Mouse (Mus musculus): ENCODE measurements at regions not wholly inside any gene's neighbourhood (a gene's known extent, or its start where the extent isn't known, plus 50 kb on each side); places are given as distances from the start of the nearest gene placed in this dataset.

GRCm38 (mm10) chr4:142773651-142774151 is 439.1 kb downstream of the Prdm2 start:
- no peak for ATAC-seq (ENCODE audit: insufficient read depth)

GRCm38 (mm10) chr4:142772751-142773455 is 439.9 kb downstream of the Prdm2 start:
- Histone ChIP-seq H3K4me2 (no peak overlapping the region), H3K27me3 (no peaks in the 10 kb centered on the region), H3K9me3 (replicated peaks) (no peaks in the 10 kb centered on the region), H3K4me1 (replicated peaks) (no peaks in the 10 kb centered on the region), H3K27ac (replicated peaks) (no peak overlapping the region), H3K9ac (no peak overlapping the region), H3K36me3 (replicated peaks) (no peaks in the 10 kb centered on the region), H3K4me3 (replicated peaks) (no peak overlapping the region)
- ATAC-seq (ENCODE audit: insufficient read depth) = no peak
- 10% methylated on average over 16 of the region's 16 CpGs for WGBS (ENCODE audit: insufficient replicate concordance)

More at GRCm38 (mm10) chr4:142773651-142774151, 439.1 kb downstream of the Prdm2 start:
- Histone ChIP-seq H3K4me1 (replicated peaks) (no peaks in the 10 kb centered on the region), H3K27me3 (no peaks in the 10 kb centered on the region), H3K9ac (no peak overlapping the region), H3K4me2 (no peak overlapping the region), H3K27ac (replicated peaks) (no peak overlapping the region), H3K9me3 (replicated peaks) (no peaks in the 10 kb centered on the region), H3K4me3 (replicated peaks) (no peak overlapping the region), H3K36me3 (replicated peaks) (no peaks in the 10 kb centered on the region)
- 60% methylated on average over 10 of the region's 10 CpGs for WGBS (ENCODE audit: insufficient replicate concordance)

GRCm38 (mm10) chr4:142771520-142772150 is 441.2 kb downstream of the Prdm2 start:
- no peak for ATAC-seq (ENCODE audit: insufficient read depth)
- Histone ChIP-seq H3K9me3 (replicated peaks) (no peaks in the 10 kb centered on the region), H3K27me3 (no peaks in the 10 kb centered on the region), H3K4me2 (no peak overlapping the region), H3K4me3 (replicated peaks) (no peak overlapping the region), H3K4me1 (replicated peaks) (no peaks in the 10 kb centered on the region), H3K9ac (no peak overlapping the region), H3K27ac (replicated peaks) (no peak overlapping the region), H3K36me3 (replicated peaks) (no peaks in the 10 kb centered on the region)
- 20% methylated on average over 6 of the region's 6 CpGs for WGBS (ENCODE audit: insufficient replicate concordance)

- H3K27me3 ChIP-seq = no peaks in the 10 kb centered on the region
- no peak for ATAC-seq (ENCODE audit: insufficient read depth)
Measured at GRCm38 (mm10) chr4:142770177-142770576, 442.6 kb downstream of the Prdm2 start.

GRCm38 (mm10) chr4:142767665-142768064 is 445.1 kb downstream of the Prdm2 start:
- 55% methylated on average over 4 of the region's 4 CpGs for WGBS (ENCODE audit: insufficient replicate concordance)
- Histone ChIP-seq H3K4me2 (no peak overlapping the region), H3K4me3 (replicated peaks) (no peak overlapping the region), H3K9ac (no peak overlapping the region), H3K27ac (replicated peaks) (no peak overlapping the region), H3K9me3 (replicated peaks) (no peaks in the 10 kb centered on the region), H3K27me3 (no peaks in the 10 kb centered on the region), H3K36me3 (replicated peaks) (no peaks in the 10 kb centered on the region), H3K4me1 (replicated peaks) (no peaks in the 10 kb centered on the region)
- ATAC-seq (ENCODE audit: insufficient read depth) = no peak

More at GRCm38 (mm10) chr4:142770177-142770576, 442.6 kb downstream of the Prdm2 start:
- Histone ChIP-seq H3K4me2 (no peak overlapping the region), H3K9me3 (replicated peaks) (no peaks in the 10 kb centered on the region), H3K4me1 (replicated peaks) (no peaks in the 10 kb centered on the region), H3K36me3 (replicated peaks) (no peaks in the 10 kb centered on the region), H3K4me3 (replicated peaks) (no peak overlapping the region), H3K27ac (replicated peaks) (no peak overlapping the region), H3K9ac (no peak overlapping the region)
- 33% methylated on average over 8 of the region's 8 CpGs for WGBS (ENCODE audit: insufficient replicate concordance)

- Histone ChIP-seq H3K4me1 (replicated peaks) (no peaks in the 10 kb centered on the region), H3K27ac (replicated peaks) (no peak overlapping the region), H3K27me3 (no peaks in the 10 kb centered on the region), H3K4me3 (replicated peaks) (no peak overlapping the region), H3K4me2 (no peak overlapping the region), H3K9me3 (replicated peaks) (no peaks in the 10 kb centered on the region), H3K36me3 (replicated peaks) (no peaks in the 10 kb centered on the region), H3K9ac (no peak overlapping the region)
- no peak for ATAC-seq (ENCODE audit: insufficient read depth)
- 48% methylated on average over 8 of the region's 8 CpGs for WGBS (ENCODE audit: insufficient replicate concordance)
Measured at GRCm38 (mm10) chr4:142761577-142761976, 451.2 kb downstream of the Prdm2 start.

GRCm38 (mm10) chr4:142758102-142758501 is 454.7 kb downstream of the Prdm2 start:
- Histone ChIP-seq H3K4me2 (no peak overlapping the region), H3K27ac (replicated peaks) (no peak overlapping the region), H3K4me1 (replicated peaks) (no peaks in the 10 kb centered on the region), H3K4me3 (replicated peaks) (no peak overlapping the region), H3K9me3 (replicated peaks) (no peaks in the 10 kb centered on the region), H3K27me3 (no peaks in the 10 kb centered on the region), H3K36me3 (replicated peaks) (no peaks in the 10 kb centered on the region), H3K9ac (no peak overlapping the region)
- no peak for ATAC-seq (ENCODE audit: insufficient read depth)
- WGBS (ENCODE audit: insufficient replicate concordance) = 60% methylated on average over 3 of the region's 3 CpGs

- no peaks in the 10 kb centered on the region for H3K36me3 ChIP-seq (replicated peaks)
- 37% methylated on average over 6 of the region's 6 CpGs for WGBS (ENCODE audit: insufficient replicate concordance)
- no peak overlapping the region for H3K9ac ChIP-seq
- ATAC-seq (ENCODE audit: insufficient read depth) = no peak
- no peaks in the 10 kb centered on the region for H3K9me3 ChIP-seq (replicated peaks)
- no peak overlapping the region for H3K4me2 ChIP-seq
- no peak overlapping the region for H3K27ac ChIP-seq (replicated peaks)
- H3K4me1 ChIP-seq (replicated peaks) = no peaks in the 10 kb centered on the region
- H3K4me3 ChIP-seq (replicated peaks) = no peak overlapping the region
- no peaks in the 10 kb centered on the region for H3K27me3 ChIP-seq
Measured at GRCm38 (mm10) chr4:142756332-142756731, 456.5 kb downstream of the Prdm2 start.

- ATAC-seq (ENCODE audit: insufficient read depth) = no peak
- no peak overlapping the region for H3K9ac ChIP-seq
- no peaks in the 10 kb centered on the region for H3K36me3 ChIP-seq (replicated peaks)
- no peak overlapping the region for H3K4me3 ChIP-seq (replicated peaks)
- no peaks in the 10 kb centered on the region; the same call in 1 of the 2 replicates for H3K9me3 ChIP-seq (replicated peaks)
- 50% methylated on average over 8 of the region's 8 CpGs for WGBS (ENCODE audit: insufficient replicate concordance)
- H3K27me3 ChIP-seq = no peaks in the 10 kb centered on the region
- H3K4me1 ChIP-seq (replicated peaks) = no peaks in the 10 kb centered on the region
- H3K4me2 ChIP-seq = no peak overlapping the region
- no peak overlapping the region for H3K27ac ChIP-seq (replicated peaks)
Measured at GRCm38 (mm10) chr4:142749918-142750317, 462.9 kb downstream of the Prdm2 start.

- WGBS (ENCODE audit: insufficient replicate concordance) = 62% methylated on average over 4 of the region's 4 CpGs
- no peaks in the 10 kb centered on the region for H3K36me3 ChIP-seq (replicated peaks)
- H3K9ac ChIP-seq = no peak overlapping the region
- H3K4me3 ChIP-seq (replicated peaks) = no peak overlapping the region
- no peak for ATAC-seq (ENCODE audit: insufficient read depth)
- H3K4me2 ChIP-seq = no peak overlapping the region
- H3K27ac ChIP-seq (replicated peaks) = no peak overlapping the region
- no peaks in the 10 kb centered on the region for H3K4me1 ChIP-seq (replicated peaks)
- H3K27me3 ChIP-seq = no peaks in the 10 kb centered on the region
- H3K9me3 ChIP-seq (replicated peaks) = no peaks in the 10 kb centered on the region
Measured at GRCm38 (mm10) chr4:142723554-142723907, 484.3 kb upstream of the Kazn start.

GRCm38 (mm10) chr4:142722845-142723553 is 483.8 kb upstream of the Kazn start:
- Histone ChIP-seq H3K4me3 (replicated peaks) (no peak overlapping the region), H3K27ac (replicated peaks) (no peak overlapping the region), H3K36me3 (replicated peaks) (no peaks in the 10 kb centered on the region), H3K4me2 (no peak overlapping the region), H3K4me1 (replicated peaks) (no peaks in the 10 kb centered on the region), H3K9me3 (replicated peaks) (no peaks in the 10 kb centered on the region), H3K9ac (no peak overlapping the region), H3K27me3 (no peaks in the 10 kb centered on the region)
- no peak for ATAC-seq (ENCODE audit: insufficient read depth)
- WGBS (ENCODE audit: insufficient replicate concordance) = 48% methylated on average over 3 of the region's 3 CpGs
